Mouse (Mus musculus): ENCODE data around the gene Arl4d.
"Not testable (repeated sequence)": the region's sequence is repeated elsewhere in the genome, so short reads cannot be mapped to it uniquely, and the experiment has no call there.

- not testable (repeated sequence) for TF ChIP-seq CTCF (IDR thresholded peaks at IDR 0.05; ENCODE audit: control insufficient read depth, insufficient read depth, low read length); POLR2A (IDR thresholded peaks at IDR 0.05; ENCODE audit: borderline replicate concordance, control insufficient read depth, low read depth, low read length)
These were observed 19.0 kb upstream of the Arl4d start for GRCm38 (mm10) chr11:101646283-101646794.

Data from bone marrow, adult 2 months (tissue).